Mouse (Mus musculus) stomach, postnatal 0 days (tissue): Measurements from ENCODE around the gene Ddx11.
A peak's percentile ranks its signal among the peaks of the same experiment; 100 is the strongest.

Experiments used
- CTCF ChIP-seq: IDR thresholded peaks from 2 replicates; pipeline ENCODE4 v1.5.1; 2016; ENCODE audit warnings: antibody characterized with exemption, low read depth, mild to moderate bottlenecking, moderate library complexity
- EP300 ChIP-seq: optimal IDR thresholded peaks from 2 replicates; pipeline ENCODE3; 2016; ENCODE audit warnings: antibody characterized with exemption

- TF ChIP-seq CTCF (peak; percentile 89), EP300 (no peak)
Measured at GRCm38 (mm10) chr17:66106601-66107267, 16.6 kb upstream of the Ddx11 start.
